Mouse (Mus musculus) layer of hippocampus, postnatal 14 days (tissue): Measurements from ENCODE around the gene Cryga. TPM values are rescaled to one million over a fixed set of nuclear protein-coding genes. Genes with fewer than 3 reads are reported as not detected.
A peak's percentile ranks its signal among the peaks of the same experiment; 100 is the strongest.
"Not testable (repeated sequence)": the region's sequence is repeated elsewhere in the genome, so short reads cannot be mapped to it uniquely, and the experiment has no call there.

ENCODE experiments used
- DNase-seq, 2 experiments: peaks; one replicate each; pipeline ENCODE4 v3.0.0; 2021 to 2022; ENCODE audit warnings: low spot score in 2 of 2, mixed read lengths in 1 of 2
- total RNA-seq, 2 experiments: library from RNA; stranded (reverse); gene quantifications; 2 replicates each; pipeline ENCODE4 v1.2.3; 2021

Gene Cryga
- total RNA-seq, 2 experiments from 2014 or later: 0.65 TPM; not detected in 1

DNA sequence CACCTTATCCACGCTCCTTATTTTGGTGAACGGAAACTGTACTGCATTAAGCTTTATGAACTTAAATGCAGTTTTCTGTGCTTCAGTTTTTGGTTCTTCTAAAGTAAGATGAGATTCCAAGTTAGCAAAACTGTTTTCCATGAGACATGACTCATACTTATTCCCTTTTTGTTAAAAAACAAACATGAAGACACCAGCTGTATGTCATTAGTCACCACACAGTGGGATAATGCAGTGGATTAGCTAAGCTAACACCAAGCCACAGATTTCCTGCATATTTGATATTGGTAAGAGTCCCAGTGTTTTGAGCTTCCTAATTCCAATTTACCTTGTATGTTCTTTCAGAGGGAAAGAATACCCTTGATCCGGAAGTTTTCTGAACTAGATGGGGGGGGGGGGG lies 11.6 kb downstream of the Cryga start:
- no peak for DNase-seq

DNA sequence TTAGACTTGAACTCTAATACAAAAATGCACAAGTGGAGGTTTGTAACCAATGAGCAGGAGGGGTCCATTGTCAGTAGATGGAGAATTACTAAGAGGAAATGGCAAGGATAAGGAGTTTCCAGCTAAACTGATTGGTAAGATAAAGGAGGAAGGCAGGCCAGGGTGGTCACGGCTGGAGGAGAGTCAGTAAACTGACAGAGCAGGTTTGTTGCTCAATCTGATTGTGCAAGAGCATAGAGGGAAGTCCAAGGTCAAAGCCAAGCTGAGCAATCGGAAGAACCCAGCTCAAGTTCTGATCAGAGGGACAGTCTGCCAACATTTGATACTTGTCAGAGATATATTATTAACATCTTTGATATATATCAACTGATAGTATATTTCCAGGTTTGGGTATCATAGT lies 12.8 kb downstream of the Cryga start:
- DNase-seq: no peak

DNA sequence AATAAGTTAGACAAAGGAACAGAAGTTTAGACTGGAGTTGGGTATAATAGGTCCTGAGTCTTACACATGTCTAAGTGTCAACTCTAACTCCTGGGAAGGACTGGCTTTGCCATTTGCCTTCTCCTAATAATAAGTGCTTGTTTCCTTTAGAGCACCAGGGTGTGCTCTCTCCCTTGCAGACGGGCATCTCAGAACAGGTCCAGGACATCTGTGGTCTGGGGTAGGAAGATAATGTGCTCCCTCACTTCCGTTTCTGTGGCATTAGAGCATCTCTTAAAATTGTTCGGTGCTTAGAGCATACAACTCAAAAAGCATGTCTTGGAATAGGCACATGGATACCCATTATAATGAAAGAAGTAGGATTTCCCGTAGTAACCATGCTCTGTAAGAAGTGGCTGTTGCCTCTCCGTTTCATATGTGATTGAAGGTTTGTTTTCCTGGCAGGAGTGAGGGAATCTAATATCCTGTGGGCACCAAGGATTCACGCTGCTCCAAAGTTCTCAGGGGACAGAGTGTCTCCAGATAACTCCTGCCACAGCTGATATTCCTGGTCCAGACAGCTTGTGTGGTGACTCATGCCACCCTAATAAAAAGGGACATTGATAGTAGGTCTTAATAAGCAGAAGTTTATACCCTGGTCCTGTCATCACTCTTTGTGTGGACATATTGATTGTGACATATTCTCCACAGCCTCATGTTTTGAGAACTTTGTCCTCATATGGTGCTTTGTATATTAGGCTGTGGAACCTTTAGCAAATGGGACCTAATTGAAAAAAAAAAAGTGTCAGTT lies 14.4 kb downstream of the Cryga start:
- no peak for DNase-seq

DNA sequence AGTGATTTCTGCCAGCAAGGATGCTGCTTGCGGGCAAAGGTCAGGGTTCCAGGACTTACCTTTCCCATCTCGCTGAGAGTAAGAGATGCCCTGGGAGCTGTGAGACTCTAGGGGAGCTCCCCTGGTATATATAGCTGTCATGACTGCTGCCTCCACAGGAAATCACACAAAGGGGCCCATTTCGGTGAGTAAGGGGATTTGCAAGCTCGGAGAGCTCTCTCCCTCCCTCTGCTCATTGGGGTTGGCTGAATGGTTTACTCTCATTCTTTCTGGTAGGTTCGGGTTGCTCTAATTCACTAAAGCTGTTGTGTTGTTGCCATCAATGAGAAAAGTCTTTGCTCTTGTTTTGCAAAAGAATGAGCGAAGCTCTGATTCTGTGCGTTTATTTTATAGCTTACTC lies 21.0 kb downstream of the Cryga start, which contains the start of gene Crygb:
Crygb (minus strand) TSS at position 101 of the 400 bp plus-strand sequence.
- DNase-seq: no peak

DNA sequence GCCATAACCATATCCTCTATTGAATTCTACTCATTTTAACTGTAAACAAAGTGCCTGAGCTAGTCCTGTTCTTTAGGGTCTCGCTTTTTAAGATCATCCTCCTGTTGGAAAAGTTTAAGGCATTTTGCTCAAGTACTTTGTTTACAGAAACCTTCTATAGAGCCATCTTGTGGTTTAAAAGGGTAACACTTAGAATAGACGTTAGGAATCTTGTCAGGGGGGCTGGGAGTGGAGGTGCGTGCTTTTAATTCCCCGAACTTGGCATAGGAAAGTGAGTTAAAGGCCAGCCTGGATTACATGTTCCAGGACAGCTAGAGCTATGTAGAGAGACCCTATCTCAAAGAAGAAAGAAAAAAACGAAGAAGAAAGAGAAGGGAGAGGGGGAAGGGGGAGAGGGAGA lies 27.6 kb downstream of the Cryga start:
- peak in 1 of 2 experiments; percentile 3 for DNase-seq

DNA sequence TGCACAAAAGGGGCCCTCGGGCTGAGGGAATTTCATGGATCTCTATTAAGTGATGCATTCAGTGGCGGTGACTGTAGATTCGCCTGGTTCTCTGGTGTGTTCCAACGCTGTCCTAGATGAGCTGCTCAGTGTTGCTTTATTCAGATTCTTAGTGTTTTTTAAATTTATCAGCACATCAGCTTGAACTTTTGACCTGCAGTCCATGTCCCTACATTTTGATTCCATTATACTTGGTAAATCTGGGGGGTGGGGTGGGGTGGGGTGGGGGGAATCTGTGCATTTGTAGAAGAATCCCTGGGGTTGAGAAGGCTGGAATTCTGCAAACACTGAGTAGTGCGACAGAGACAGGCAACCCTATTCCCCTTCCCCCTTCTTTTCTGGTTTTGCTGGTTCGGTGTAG lies 29.6 kb downstream of the Cryga start, which contains the start of gene Crygc:
Crygc (minus strand) TSS at position 101 of the 400 bp plus-strand sequence.
- no peak for DNase-seq

DNA sequence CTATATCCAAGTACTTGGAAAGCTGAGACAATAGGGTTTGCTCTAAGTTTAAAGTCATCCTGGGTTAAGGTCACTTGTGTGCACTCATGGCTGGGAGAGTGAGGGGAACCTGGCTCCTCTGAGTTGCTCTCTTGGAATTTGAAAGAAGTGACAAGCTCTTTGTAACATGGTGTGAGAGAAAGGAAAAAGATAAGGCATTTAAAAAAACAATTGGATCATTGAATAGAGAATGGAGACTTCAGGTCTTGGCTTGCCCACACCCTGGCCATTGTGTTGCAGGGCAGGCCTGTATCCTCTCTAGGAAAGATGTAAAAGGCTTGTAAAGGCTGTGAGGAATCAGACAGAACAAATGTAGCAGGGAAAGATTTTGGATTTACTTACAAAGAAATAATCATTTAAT lies 35.3 kb downstream of the Cryga start:
- DNase-seq: no peak

DNA sequence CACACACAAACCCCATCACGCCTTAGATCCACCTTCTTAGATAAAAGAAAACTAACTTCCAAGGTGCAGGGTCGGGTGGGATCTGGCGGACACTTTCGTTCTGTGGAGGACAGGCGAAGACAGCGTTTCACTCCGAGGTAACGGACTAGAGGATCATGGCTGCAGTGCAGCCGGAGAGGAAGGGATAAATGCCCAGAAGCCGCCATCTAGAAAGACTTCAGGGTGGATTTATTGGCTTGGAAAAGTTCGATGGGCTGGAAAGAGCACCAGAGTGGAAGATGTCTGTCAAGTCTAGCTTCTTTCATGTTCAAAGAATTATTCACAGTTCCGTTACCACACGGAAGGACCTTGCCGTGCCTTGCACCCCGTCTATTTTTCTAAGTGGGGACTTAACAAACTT lies 39.0 kb downstream of the Cryga start:
- no peak for DNase-seq

DNA sequence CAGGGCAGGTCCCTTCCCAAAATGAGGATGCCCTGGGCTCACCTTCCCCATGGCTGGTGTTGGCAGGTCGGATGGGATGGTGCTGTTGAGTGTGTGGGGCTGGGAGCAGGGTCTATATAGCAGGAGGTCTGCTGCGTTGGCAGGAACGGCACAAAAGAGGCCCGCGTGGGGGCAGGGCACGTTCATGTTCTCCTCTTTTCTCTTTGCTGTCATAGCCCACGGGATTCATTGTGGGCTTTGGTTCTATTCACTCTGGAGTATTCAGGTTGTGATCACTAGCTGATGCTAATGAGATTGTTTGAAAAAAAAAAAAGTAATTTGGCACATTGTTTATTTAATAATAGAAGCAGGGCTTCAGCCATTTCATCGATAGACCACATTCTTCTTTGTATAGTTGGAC lies 39.8 kb downstream of the Cryga start, which contains the start of gene Crygd:
Crygd (minus strand) TSS at position 101 of the 400 bp plus-strand sequence.
- DNase-seq: no peak

DNA sequence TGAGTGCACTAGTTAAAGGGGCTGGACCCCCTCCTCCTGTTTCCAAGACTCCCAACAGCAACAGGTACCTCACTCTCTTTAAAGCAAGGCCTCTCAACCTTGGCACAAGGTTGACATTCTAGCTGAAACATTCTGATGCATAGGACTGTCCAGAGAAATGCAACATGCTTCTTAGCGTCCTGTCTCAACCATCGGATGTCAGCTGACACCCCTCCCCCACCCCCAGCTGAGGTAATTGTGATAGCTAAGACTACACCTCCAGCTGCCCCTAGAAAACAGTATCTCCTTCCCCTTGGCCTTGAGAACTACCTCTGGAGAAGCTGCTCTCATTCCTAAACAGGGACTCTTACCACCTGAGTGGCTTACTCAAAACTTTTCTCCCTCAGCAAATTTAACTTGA lies 51.0 kb downstream of the Cryga start:
- DNase-seq: no peak

DNA sequence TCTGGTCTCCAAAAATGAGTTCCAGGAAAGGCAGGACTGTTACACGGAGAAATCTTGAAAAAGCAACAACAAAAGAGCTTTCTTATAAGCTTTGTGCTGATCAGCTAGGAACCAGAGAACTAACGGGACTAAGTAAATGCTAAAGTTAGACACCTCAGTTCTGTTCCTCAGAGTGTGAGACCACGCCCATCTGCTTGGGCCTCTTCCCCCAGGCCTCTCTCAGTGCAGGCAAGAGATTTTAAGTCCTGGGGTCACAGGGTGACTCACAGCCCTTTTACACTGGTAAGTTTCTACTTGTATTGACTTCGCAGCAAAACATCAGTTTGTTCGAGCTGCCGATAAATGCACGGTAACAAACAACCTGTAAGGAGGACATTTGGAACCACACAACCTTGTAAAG lies 51.5 kb downstream of the Cryga start:
- no peak for DNase-seq

DNA sequence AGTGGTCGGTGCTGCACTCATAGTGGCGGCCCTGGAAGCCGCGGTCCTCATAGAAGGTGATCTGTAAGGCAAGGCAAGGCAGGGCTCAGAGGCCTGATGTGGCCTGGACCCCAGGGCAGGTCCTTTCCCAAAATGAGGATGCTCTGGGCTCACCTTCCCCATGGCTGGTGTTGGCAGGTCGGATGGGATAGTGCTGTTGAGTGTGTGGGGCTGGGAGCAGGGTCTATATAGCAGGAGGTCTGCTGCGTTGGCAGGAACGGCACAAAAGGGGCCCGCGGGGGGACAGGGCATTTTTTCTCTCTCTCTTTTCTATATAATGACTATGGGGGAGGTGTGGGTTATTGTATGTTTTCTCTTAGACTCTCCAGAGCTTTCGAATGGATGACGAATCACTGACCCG lies 52.2 kb downstream of the Cryga start, which contains the start of gene Cryge:
Cryge (minus strand) TSS at position 198 of the 400 bp plus-strand sequence.
- DNase-seq: not testable (repeated sequence)

Other genes starting within 250 kb of the Cryga start
- gene Plekhm3, start 146.5 kb downstream of the Cryga start, total RNA-seq: 10 to 100 TPM; 25.0 to 29.3 TPM
- gene Akr1cl, start 70.6 kb downstream of the Cryga start, total RNA-seq: not detected
- gene Cryge, start 52.2 kb downstream of the Cryga start, total RNA-seq: not detected
- not detected for gene Crygd, start 39.9 kb downstream of the Cryga start, total RNA-seq
- gene Crygc, start 29.7 kb downstream of the Cryga start, total RNA-seq: not detected
- not detected for gene Crygb, start 21.1 kb downstream of the Cryga start, total RNA-seq
- gene Gm28845, start 16.2 kb upstream of the Cryga start, total RNA-seq: 1 to 10 TPM in 1 of 2 experiments, under 1 TPM in 1; 0.60 to 1.3 TPM
- gene D630023F18Rik, start 19.8 kb upstream of the Cryga start, total RNA-seq: 10 to 100 TPM; 15.1 to 18.1 TPM
- gene Idh1, start 83.1 kb upstream of the Cryga start, total RNA-seq: 10 to 100 TPM; 96.3 to 98.4 TPM
- gene Pikfyve, start 83.3 kb upstream of the Cryga start, total RNA-seq: 10 to 100 TPM; 38.9 to 39.0 TPM
- under 1 TPM; 0.74 to 0.79 TPM for gene Pth2r, start 178.7 kb upstream of the Cryga start, total RNA-seq